Mouse (Mus musculus) midbrain, postnatal 0 days (tissue): ENCODE measurements around the gene Mgat2. TPM values are rescaled to one million over a fixed set of nuclear protein-coding genes. Genes with fewer than 3 reads are reported as not detected.
"Not testable (repeated sequence)": the region's sequence is repeated elsewhere in the genome, so short reads cannot be mapped to it uniquely, and the experiment has no call there.

Source experiments
- ATAC-seq: fragments of 200-750 bp; cut with Nextera tagmentation; 2 replicates; pipeline ENCODE4 v1.8.0; 2017; ENCODE audit warnings: moderate number of reproducible peaks, mild to moderate bottlenecking, moderate TSS enrichment, moderate library complexity; ENCODE audit not compliant: low FRiP score
- DNase-seq: peaks from one replicate; pipeline ENCODE4 v3.0.0-alpha.2; 2015; ENCODE audit warnings: low spot score
- H3K27ac ChIP-seq: fragments of 300-500 bp; sonication (generic); 2 replicates; pipeline ENCODE4 v1.5.1; 2014; ENCODE audit warnings: low read depth, mild to moderate bottlenecking, low read length, mixed read lengths
- H3K27me3 ChIP-seq: fragments of 300-500 bp; sonication (generic); 2 replicates; pipeline ENCODE4 v1.6.1; 2014; ENCODE audit warnings: low read length, control low read depth, mixed read lengths; ENCODE audit not compliant: insufficient read depth
- H3K36me3 ChIP-seq: fragments of 300-500 bp; sonication (generic); 2 replicates; pipeline ENCODE4 v1.6.1; 2014; ENCODE audit warnings: low read length, control low read depth, mixed read lengths; ENCODE audit not compliant: insufficient read depth
- H3K4me1 ChIP-seq: fragments of 300-500 bp; sonication (generic); 2 replicates; pipeline ENCODE4 v1.6.1; 2014; ENCODE audit warnings: mild to moderate bottlenecking, control low read depth, antibody characterized with exemption, low read length, mixed read lengths; ENCODE audit not compliant: insufficient read depth
- H3K4me2 ChIP-seq: fragments of 300-500 bp; sonication (generic); 2 replicates; pipeline ENCODE4 v1.6.1; 2014; ENCODE audit warnings: low read depth, mild to moderate bottlenecking, low read length, mixed read lengths; ENCODE audit not compliant: poor library complexity, severe bottlenecking
- H3K4me3 ChIP-seq: fragments of 300-500 bp; sonication (generic); 2 replicates; pipeline ENCODE4 v1.5.1; 2014; ENCODE audit warnings: low read depth, mild to moderate bottlenecking, low read length, moderate library complexity
- H3K9ac ChIP-seq: fragments of 300-500 bp; sonication (generic); replicated peaks from 2 replicates; pipeline ENCODE4 v1.6.1; 2014; ENCODE audit warnings: mild to moderate bottlenecking, low read length, moderate library complexity, mixed read lengths; ENCODE audit not compliant: poor library complexity, severe bottlenecking
- H3K9me3 ChIP-seq: fragments of 300-500 bp; sonication (generic); 2 replicates; pipeline ENCODE4 v1.6.1; 2016; ENCODE audit warnings: low read length, control low read depth
- CTCF ChIP-seq: IDR thresholded peaks from 2 replicates; pipeline ENCODE4 v1.5.1; 2016; ENCODE audit warnings: antibody characterized with exemption, mild to moderate bottlenecking
- WGBS: fragments of 180-500 bp; shearing (Covaris S2); extraction: QIAGEN DNeasy Blood & Tissue Kit; methylation state at CpG from one replicate; pipeline ENCODE4 v1.1.7; 2014; 5-methylcytosine and 5-hydroxymethylcytosine counted together
- polyA plus RNA-seq: library from polyadenylated mRNA; unstranded; fragments of >200 nt; fragmentation: Nextera tagmentation; extraction: Ambion mirVana; gene quantifications from 2 replicates; pipeline ENCODE4 v1.2.1, GENCODE M21; 2015
- total RNA-seq: library from RNA; depleted of rRNA; stranded (reverse); fragments of >200 nt; gene quantifications from 2 replicates; pipeline ENCODE4 v1.2.3, GENCODE M21; 2014

Mgat2 gene
- total and polyA plus RNA-seq, 2 experiments from 2014 or later, result 41.9 to 54.6 TPM

DNA sequence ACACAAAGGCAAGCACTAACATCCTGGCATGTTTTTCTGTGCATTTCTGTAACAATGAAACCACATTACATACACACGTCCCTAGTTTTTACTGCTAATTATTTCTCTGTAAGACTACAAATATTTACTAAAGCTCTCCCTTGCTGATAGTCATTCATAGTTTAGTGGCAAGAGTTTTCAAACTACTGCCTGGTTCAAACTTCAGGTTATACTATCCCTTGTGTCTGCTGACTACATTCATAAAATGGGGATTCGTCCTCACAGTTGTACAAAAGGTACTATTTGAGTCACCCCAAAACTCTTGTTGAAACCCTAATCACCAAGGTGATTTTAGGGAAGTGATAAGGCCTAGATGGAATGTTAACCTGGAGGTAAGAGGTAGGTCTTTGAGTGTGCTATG lies 28.0 kb upstream of the Mgat2 start:
- no peak for DNase-seq
- WGBS, result 85% methylated on average over 2 of the region's 2 CpGs

DNA sequence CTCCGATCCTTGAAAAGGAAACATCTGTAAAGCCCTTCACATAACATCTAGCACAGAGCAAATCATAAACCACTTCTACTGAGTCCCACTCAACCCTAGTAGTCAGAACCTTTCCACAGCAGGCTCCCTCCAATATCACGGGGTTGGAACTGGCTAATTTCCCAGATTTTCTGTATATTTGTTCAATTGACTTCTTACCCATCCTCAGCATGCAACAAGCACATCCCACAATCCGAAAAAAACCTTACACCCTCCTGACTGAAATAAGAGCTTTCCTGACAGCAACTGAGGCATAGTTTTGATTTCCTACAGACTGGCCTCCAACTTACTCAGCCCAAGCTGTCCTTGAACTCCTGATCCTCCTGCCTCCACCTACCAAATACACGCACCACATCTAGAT lies 27.5 kb upstream of the Mgat2 start:
- ATAC-seq (no peak), DNase-seq (no peak)
- 85% methylated on average over 4 of the region's 4 CpGs for WGBS
- no peak overlapping the region for H3K27ac ChIP-seq
- H3K9ac ChIP-seq, result no peak overlapping the region
- no peaks in the 10 kb centered on the region for H3K4me1 ChIP-seq
- H3K27me3 ChIP-seq, result no peaks in the 10 kb centered on the region
- peaks cover 4% of the 10 kb centered on the region; the same call in 1 of the 2 replicates for H3K36me3 ChIP-seq
- no peak overlapping the region for H3K4me3 ChIP-seq
- no peaks in the 10 kb centered on the region for H3K9me3 ChIP-seq
- no peak overlapping the region for H3K4me2 ChIP-seq
- no peak for TF ChIP-seq CTCF

More for the DNA sequence above, 28.0 kb upstream of the Mgat2 start:
- Histone ChIP-seq H3K27me3 (no peaks in the 10 kb centered on the region), H3K36me3 (peaks cover 4% of the 10 kb centered on the region; the same call in 1 of the 2 replicates), H3K4me1 (no peaks in the 10 kb centered on the region), H3K4me2 (no peak overlapping the region), H3K9ac (no peak overlapping the region), H3K4me3 (no peak overlapping the region), H3K27ac (no peak overlapping the region), H3K9me3 (no peaks in the 10 kb centered on the region)
- TF ChIP-seq CTCF, result no peak
- ATAC-seq, result no peak

- Histone ChIP-seq H3K9ac (no peak overlapping the region), H3K27ac (no peak overlapping the region), H3K27me3 (no peaks in the 10 kb centered on the region), H3K4me3 (no peak overlapping the region), H3K4me1 (no peaks in the 10 kb centered on the region), H3K9me3 (no peaks in the 10 kb centered on the region), H3K4me2 (no peak overlapping the region), H3K36me3 (peaks cover 4% of the 10 kb centered on the region; the same call in 1 of the 2 replicates)
- TF ChIP-seq CTCF, result no peak
- 97% methylated on average over 2 of the region's 2 CpGs for WGBS
- DNase-seq, result no peak
- ATAC-seq, result no peak
These were observed 26.9 kb upstream of the Mgat2 start for GRCm38 (mm10) chr12:69157107-69157506.

GRCm38 (mm10) chr12:69158366-69158764 lies 25.6 kb upstream of the Mgat2 start:
- Histone ChIP-seq H3K27ac (peak overlapping the region; percentile 86), H3K27me3 (no peaks in the 10 kb centered on the region), H3K9ac (peak overlapping the region; percentile 85), H3K4me1 (no peaks in the 10 kb centered on the region), H3K9me3 (no peaks in the 10 kb centered on the region), H3K4me3 (peak overlapping the region; percentile 58), H3K4me2 (peak overlapping the region; percentile 61), H3K36me3 (peaks cover 4% of the 10 kb centered on the region; the same call in 1 of the 2 replicates)
- ATAC-seq, result peak; percentile 13; the same call in 1 of the 2 replicates
- peak; percentile 42 for DNase-seq
- no peak for TF ChIP-seq CTCF
- under 1% methylated on average over 19 of the region's 19 CpGs for WGBS

DNA sequence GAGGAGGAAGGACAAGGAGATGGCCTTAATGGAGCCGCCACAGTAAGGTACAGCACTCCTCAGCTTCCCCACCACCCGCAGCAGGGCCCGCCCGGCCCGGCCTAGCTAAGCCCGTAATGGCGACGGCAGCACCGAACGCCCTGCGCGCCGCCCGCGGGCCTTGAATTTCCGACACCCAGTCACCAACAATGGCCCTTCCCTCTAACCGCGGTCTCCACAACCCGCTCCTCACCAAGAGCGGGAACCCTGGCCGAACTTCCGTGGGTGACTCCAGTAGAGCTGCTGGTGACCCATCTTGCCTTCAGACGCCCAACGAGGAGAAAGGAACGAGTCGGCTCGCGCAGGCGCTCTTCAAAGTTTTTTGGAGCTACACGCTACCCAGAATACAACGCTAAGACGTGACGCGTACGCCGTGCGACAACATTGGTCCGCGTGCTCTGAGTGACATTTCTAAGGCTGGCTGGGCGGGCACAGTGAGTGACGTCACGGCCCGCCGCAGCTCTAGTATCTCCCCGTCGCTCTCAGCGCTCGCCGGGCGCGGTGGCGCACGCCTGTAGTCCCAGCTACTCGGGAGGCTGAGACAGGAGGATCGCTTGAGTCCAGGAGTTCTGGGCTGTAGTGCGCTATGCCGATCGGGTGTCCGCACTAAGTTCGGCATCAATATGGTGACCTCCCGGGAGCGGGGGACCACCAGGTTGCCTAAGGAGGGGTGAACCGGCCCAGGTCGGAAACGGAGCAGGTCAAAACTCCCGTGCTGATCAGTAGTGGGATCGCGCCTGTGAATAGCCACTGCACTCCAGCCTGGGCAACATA lies 25.0 kb upstream of the Mgat2 start, which contains the start of gene Rps29:
Rps29 (minus strand) TSS at position 422 of the 813 bp plus-strand sequence.
- under 1% methylated on average over 54 of the region's 68 CpGs for whole genome bisulfite sequencing
- Histone ChIP-seq H3K27ac (peak within 1 kb of the TSS; percentile 86), H3K4me2 (peak within 1 kb of the TSS; percentile 61), H3K9ac (peak within 1 kb of the TSS; percentile 85), H3K4me3 (peak within 1 kb of the TSS; percentile 58)
- not testable (repeated sequence) for H3K4me1 ChIP-seq, H3K36me3 ChIP-seq, H3K9me3 ChIP-seq, H3K27me3 ChIP-seq
- DNase-seq, result peak; percentile 100
- ATAC-seq, result peak; percentile 100

DNA sequence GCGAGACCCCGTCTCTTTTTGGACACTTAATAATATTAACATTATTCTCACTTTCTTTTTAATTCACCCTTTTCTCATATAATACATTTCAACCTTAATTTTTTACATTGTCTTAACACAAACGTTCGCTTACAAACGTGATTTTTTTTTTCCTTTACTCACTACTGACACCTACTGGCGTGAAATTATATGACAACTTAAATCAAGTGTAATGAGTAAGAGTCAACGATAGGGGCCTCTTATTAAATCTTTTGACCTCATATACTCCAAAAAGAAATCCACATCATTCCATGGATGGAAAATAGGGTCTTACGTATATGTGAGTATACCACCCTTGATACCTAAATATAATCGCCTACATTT lies 24.4 kb upstream of the Mgat2 start:
- DNase-seq (peak; percentile 81), ATAC-seq (peak; percentile 9; the same call in 1 of the 2 replicates)
- peak; percentile 89 for TF ChIP-seq CTCF
- Histone ChIP-seq H3K4me2 (no peak overlapping the region), H3K27ac (peak overlapping the region; percentile 43; the same call in 1 of the 2 replicates), H3K4me3 (peak overlapping the region; percentile 58; the same call in 1 of the 2 replicates), H3K27me3 (no peaks in the 10 kb centered on the region), H3K9me3 (no peaks in the 10 kb centered on the region), H3K4me1 (no peaks in the 10 kb centered on the region), H3K9ac (no peak overlapping the region), H3K36me3 (peaks cover 4% of the 10 kb centered on the region; the same call in 1 of the 2 replicates)
- 6% methylated on average over 9 of the region's 9 CpGs for WGBS

DNA sequence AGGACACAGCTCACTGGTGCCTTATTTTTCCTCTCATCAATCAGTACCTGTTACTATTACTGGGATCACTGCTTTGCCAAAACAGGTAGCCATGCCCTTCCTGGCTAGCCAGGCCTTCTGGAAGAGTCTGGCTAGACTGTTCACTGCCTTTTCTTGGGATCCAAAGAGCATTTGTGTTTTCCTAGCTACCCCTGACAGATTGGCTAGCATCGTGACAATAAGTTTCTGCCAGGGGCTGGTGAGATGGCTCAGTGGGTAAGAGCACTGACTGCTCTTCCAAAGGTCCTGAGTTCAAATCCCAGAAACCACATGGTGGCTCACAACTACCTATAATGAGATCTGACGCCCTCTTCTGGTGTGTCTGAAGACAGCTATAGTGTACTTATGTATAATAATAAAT lies 23.3 kb upstream of the Mgat2 start:
- DNase-seq, H3K4me2 ChIP-seq, ATAC-seq, H3K27me3 ChIP-seq, H3K9me3 ChIP-seq, H3K4me3 ChIP-seq, H3K4me1 ChIP-seq, H3K9ac ChIP-seq, H3K27ac ChIP-seq, H3K36me3 ChIP-seq: not testable (repeated sequence)
- WGBS, result 90% methylated on average over 2 of the region's 2 CpGs

GRCm38 (mm10) chr12:69163586-69163985 lies 20.4 kb upstream of the Mgat2 start:
- H3K27me3 ChIP-seq, H3K4me1 ChIP-seq, H3K27ac ChIP-seq, H3K9ac ChIP-seq, H3K4me3 ChIP-seq, DNase-seq, ATAC-seq, H3K36me3 ChIP-seq, H3K4me2 ChIP-seq, H3K9me3 ChIP-seq: not testable (repeated sequence)
- 87% methylated on average over 4 of the region's 4 CpGs for WGBS
